8 mouse cellular contexts compared by ENCODE assay signal in genomic region chr3:88686734-88687611, GRCm38 (mm10). TPM values are rescaled to one million over a fixed set of nuclear protein-coding genes. Genes with fewer than 3 reads are reported as not detected.
A peak's percentile ranks its signal among the peaks of the same experiment; 100 is the strongest.
DNase-seq lines count a peak whose midpoint lies in the region; ATAC-seq and TF ChIP-seq lines count a peak whose summit lies in the region.

No protein-coding gene starts in this region.

- 15% methylated on average over 13 of the region's 13 CpGs for WGBS in kidney, adult 2 months
- 16% methylated on average over 13 of the region's 13 CpGs for WGBS in heart, embryonic 16.5 days
- 70% methylated on average over 13 of the region's 13 CpGs for WGBS in midbrain, embryonic 10.5 days

- H3K4me3 ChIP-seq in kidney, adult 2 months (ENCODE audit: insufficient read depth, low read depth, low read length): peak overlapping the region; percentile 82
- H3K4me3 ChIP-seq in heart, embryonic 16.5 days (ENCODE audit: low read length): peak overlapping the region; percentile 99
- H3K4me3 ChIP-seq in midbrain, embryonic 10.5 days: peak overlapping the region; percentile 100

- H3K36me3 ChIP-seq in kidney, adult 2 months (ENCODE audit: control insufficient read depth, insufficient read depth, low read length): peaks cover 13% of the 10 kb centered on the region
- H3K36me3 ChIP-seq in heart, embryonic 16.5 days (ENCODE audit: control insufficient read depth, insufficient read depth): peaks cover 30% of the 10 kb centered on the region
- peaks cover 50% of the 10 kb centered on the region for H3K36me3 ChIP-seq in midbrain, embryonic 10.5 days

- peak overlapping the region; percentile 98 for H3K9ac ChIP-seq in heart, embryonic 16.5 days (ENCODE audit: low read length)

- DNase-seq in kidney, adult 2 months: no peak
- no peak for DNase-seq in kidney, adult 18-20 months
- peak; percentile 15 for DNase-seq in MN1 (ENCODE audit: low spot score)
- DNase-seq in midbrain, embryonic 10.5 days (ENCODE audit: low spot score): no peak
- no peak for DNase-seq in right cerebral cortex, adult 18-20 months
- no peak for DNase-seq in ovary, postnatal 36 days (ENCODE audit: low spot score)

- H3K27ac ChIP-seq in kidney, adult 2 months (ENCODE audit: insufficient read depth, low read depth, low read length): peak overlapping the region; percentile 95; the same call in 1 of the 2 replicates
- H3K27ac ChIP-seq in heart, embryonic 16.5 days (ENCODE audit: low read length): peak overlapping the region; percentile 98
- peak overlapping the region; percentile 98 for H3K27ac ChIP-seq in midbrain, embryonic 10.5 days (replicated peaks)

- ATAC-seq in heart, embryonic 16.5 days (replicated peaks; ENCODE audit: extremely low read depth, insufficient read depth, low FRiP score): no peak
- ATAC-seq in megakaryocyte progenitor cell, adult 5-6 weeks (replicated peaks; ENCODE audit: poor library complexity): no peak

- peak overlapping the region; percentile 97 for H3K4me2 ChIP-seq in heart, embryonic 16.5 days (ENCODE audit: low read depth, low read length)

- H3K4me1 ChIP-seq in kidney, adult 2 months (ENCODE audit: control insufficient read depth, insufficient read depth, low read length): peaks cover 7% of the 10 kb centered on the region; the same call in 1 of the 2 replicates
- peaks cover 13% of the 10 kb centered on the region for H3K4me1 ChIP-seq in heart, embryonic 16.5 days (ENCODE audit: control insufficient read depth, insufficient read depth, low read length)
- peaks cover 21% of the 10 kb centered on the region for H3K4me1 ChIP-seq in midbrain, embryonic 10.5 days

- no peaks in the 10 kb centered on the region for H3K9me3 ChIP-seq in heart, embryonic 16.5 days (replicated peaks; ENCODE audit: control insufficient read depth, low read length)
- H3K9me3 ChIP-seq in midbrain, embryonic 10.5 days (replicated peaks): no peaks in the 10 kb centered on the region

- H3K27me3 ChIP-seq in kidney, adult 2 months (replicated peaks; ENCODE audit: control insufficient read depth, insufficient read depth, low read length): no peaks in the 10 kb centered on the region
- no peaks in the 10 kb centered on the region for H3K27me3 ChIP-seq in heart, embryonic 16.5 days (ENCODE audit: control insufficient read depth, insufficient read depth, low read length)
- H3K27me3 ChIP-seq in midbrain, embryonic 10.5 days (ENCODE audit: low read depth, poor library complexity, severe bottlenecking): no peaks in the 10 kb centered on the region

- TF ChIP-seq CTCF in kidney, adult 2 months (conservative IDR thresholded peaks at IDR 0.05; ENCODE audit: insufficient read depth, insufficient read length, low read depth, low read length): no peak

- no peak for TF ChIP-seq POLR2A in kidney, adult 2 months (IDR thresholded peaks at IDR 0.05; ENCODE audit: low read depth, low read length)

RNA-seq across cellular contexts. Expression of gene Khdc4, which starts 1.4 kb away (rescaled TPM):
- polyA plus RNA-seq in kidney, adult 2 months (2012; rRNA removed): 41.2 and 45.6 TPM in 2 replicates
- polyA plus RNA-seq in heart, embryonic 16.5 days (2015; fragmentation: Nextera tagmentation; extraction: Ambion mirVana): 67.4 and 68.6 TPM in 2 replicates
- 95.5 and 102 TPM in 2 replicates for polyA plus RNA-seq in midbrain, embryonic 10.5 days (2016; fragmentation: Nextera tagmentation; extraction: Ambion mirVana)
- total RNA-seq in megakaryocyte progenitor cell, adult 5-6 weeks (2015): 47.3 and 47.4 TPM in 2 replicates
- total RNA-seq in megakaryocyte progenitor cell, adult 5-6 weeks (2017): 38.1 and 48.1 TPM in 2 replicates

RNA-seq across cellular contexts. Expression of gene Rit1, which starts 29.7 kb away (rescaled TPM):
- 37.2 and 48.1 TPM in 2 replicates for polyA plus RNA-seq in kidney, adult 2 months (2012; rRNA removed)
- 59.0 and 59.4 TPM in 2 replicates for polyA plus RNA-seq in heart, embryonic 16.5 days (2015; fragmentation: Nextera tagmentation; extraction: Ambion mirVana)
- 38.9 and 43.8 TPM in 2 replicates for polyA plus RNA-seq in midbrain, embryonic 10.5 days (2016; fragmentation: Nextera tagmentation; extraction: Ambion mirVana)
- total RNA-seq in megakaryocyte progenitor cell, adult 5-6 weeks (2015): 13.3 and 19.8 TPM in 2 replicates
- total RNA-seq in megakaryocyte progenitor cell, adult 5-6 weeks (2017): 20.2 and 21.4 TPM in 2 replicates

RNA-seq across cellular contexts. Expression of gene Rxfp4, which starts 34.0 kb away (rescaled TPM):
- polyA plus RNA-seq in kidney, adult 2 months (2012; rRNA removed): 0.06 TPM in 1 of 2 replicates, not detected in the other
- polyA plus RNA-seq in heart, embryonic 16.5 days (2015; fragmentation: Nextera tagmentation; extraction: Ambion mirVana): not detected in 2 replicates
- not detected in 2 replicates for polyA plus RNA-seq in midbrain, embryonic 10.5 days (2016; fragmentation: Nextera tagmentation; extraction: Ambion mirVana)
- not detected in 2 replicates for total RNA-seq in megakaryocyte progenitor cell, adult 5-6 weeks (2015)
- not detected in 2 replicates for total RNA-seq in megakaryocyte progenitor cell, adult 5-6 weeks (2017)
